Mouse (Mus musculus) ES-E14 (cell line): ENCODE measurements at regions not wholly inside any gene's neighbourhood (a gene's known extent, or its start where the extent isn't known, plus 50 kb on each side); places are given as distances from the start of the nearest gene placed in this dataset.

Experiments
- DNase-seq: peaks from one replicate; pipeline ENCODE4 v3.0.0-alpha.2; 2013; ENCODE audit warnings: low read depth, low spot score
- H3K27ac ChIP-seq: 2 replicates; pipeline ENCODE4 v1.5.1; 2012; ENCODE audit warnings: low read depth, mild to moderate bottlenecking, low read length, moderate library complexity, mixed read lengths; ENCODE audit not compliant: poor library complexity, insufficient read depth, severe bottlenecking
- H3K36me3 ChIP-seq: 2 replicates; pipeline ENCODE4 v1.6.1; 2012; ENCODE audit warnings: mild to moderate bottlenecking, low read length, moderate library complexity, mixed read lengths; ENCODE audit not compliant: control insufficient read depth, poor library complexity, insufficient read depth, severe bottlenecking
- H3K4me1 ChIP-seq, 2 experiments: fragments of 150-350 bp in 1 of 2; sonication (generic) in 1 of 2; 2 replicates each; pipeline ENCODE4 v1.6.1; 2012; ENCODE audit warnings: low read length in 2 of 2, mild to moderate bottlenecking in 1 of 2, mixed read lengths in 1 of 2; ENCODE audit not compliant: control insufficient read depth in 2 of 2, insufficient read depth in 2 of 2, poor library complexity in 1 of 2
- H3K4me3 ChIP-seq, 2 experiments: fragments of 150-350 bp in 1 of 2; sonication (generic) in 1 of 2; 2 replicates each; pipeline ENCODE4 v1.5.1; 2012; ENCODE audit warnings: low read length in 2 of 2, low read depth in 1 of 2, mild to moderate bottlenecking in 1 of 2, mixed read lengths in 1 of 2; ENCODE audit not compliant: insufficient read depth in 1 of 2, poor library complexity in 1 of 2, severe bottlenecking in 1 of 2
- H3K9ac ChIP-seq: 2 replicates; pipeline ENCODE4 v1.6.1; 2012; ENCODE audit warnings: low read depth, mild to moderate bottlenecking, low read length, mixed read lengths; ENCODE audit not compliant: poor library complexity, insufficient read depth, severe bottlenecking
- H3K9me3 ChIP-seq: fragments of 150-350 bp; sonication (generic); 2 replicates; pipeline ENCODE4 v1.6.1; 2012; ENCODE audit warnings: low read depth, mild to moderate bottlenecking, low read length; ENCODE audit not compliant: control insufficient read depth, insufficient read depth
- CHD2 ChIP-seq: IDR thresholded peaks from 2 replicates; pipeline ENCODE4 v1.6.1; 2014; ENCODE audit warnings: mild to moderate bottlenecking, low read depth, low read length, inconsistent platforms
- HCFC1 ChIP-seq: IDR thresholded peaks from 2 replicates; pipeline ENCODE4 v1.6.1; 2012; ENCODE audit warnings: low read length, inconsistent platforms, borderline replicate concordance; ENCODE audit not compliant: insufficient read depth
- MAFK ChIP-seq: IDR thresholded peaks from 2 replicates; pipeline ENCODE4 v1.6.1; 2014; ENCODE audit warnings: mild to moderate bottlenecking, low read depth, low read length, inconsistent platforms; ENCODE audit not compliant: insufficient read depth
- ZC3H11A ChIP-seq: IDR thresholded peaks from 2 replicates; pipeline ENCODE4 v1.6.1; 2012; ENCODE audit warnings: low read depth, mild to moderate bottlenecking, inconsistent platforms, low read length, borderline replicate concordance
- ZNF384 ChIP-seq: IDR thresholded peaks from 2 replicates; pipeline ENCODE4 v1.6.1; 2012; ENCODE audit warnings: low read depth, low read length, inconsistent platforms
- in situ Hi-C, 2 experiments: fragments of 600-800 bp; cut with MboI; formaldehyde crosslinking; loops; one replicate each; pipeline ENCODE4 v1.15.1; 2025; ENCODE audit warnings: low sequenced_read_pairs in 2 of 2, inconsistent platforms in 1 of 2; ENCODE audit not compliant: unreplicated experiment in 2 of 2

- DNase-seq, result no peak
- H3K36me3 ChIP-seq, result no peaks in the 10 kb centered on the region
- TF ChIP-seq ZNF384 (no peak), HCFC1 (no peak), ZC3H11A (no peak), MAFK (no peak), CHD2 (no peak)
- no peak overlapping the region for H3K4me3 ChIP-seq
- in situ Hi-C loops, result no loop called here
- no peak overlapping the region for H3K9ac ChIP-seq
- no peak overlapping the region for H3K27ac ChIP-seq
- H3K4me1 ChIP-seq, result no peaks in the 10 kb centered on the region
- H3K9me3 ChIP-seq, result no peaks in the 10 kb centered on the region
Observed at GRCm38 (mm10) chr2:131711886-131712285, 147.7 kb downstream of the Erv3 start.

- in situ Hi-C loops, result no loop called here
- Histone ChIP-seq H3K9ac (no peak overlapping the region), H3K36me3 (no peaks in the 10 kb centered on the region), H3K4me1 (no peaks in the 10 kb centered on the region), H3K27ac (no peak overlapping the region), H3K9me3 (no peaks in the 10 kb centered on the region), H3K4me3 (no peak overlapping the region)
- TF ChIP-seq ZC3H11A (no peak), ZNF384 (no peak), CHD2 (no peak), MAFK (no peak), HCFC1 (no peak)
- no peak for DNase-seq
Observed at GRCm38 (mm10) chr2:131706565-131706964, 144.5 kb upstream of the Adra1d start.

GRCm38 (mm10) chr2:131704406-131704805 lies 142.3 kb upstream of the Adra1d start:
- no peak overlapping the region for H3K27ac ChIP-seq
- no peaks in the 10 kb centered on the region for H3K4me1 ChIP-seq
- TF ChIP-seq ZC3H11A (no peak), MAFK (no peak), ZNF384 (no peak), HCFC1 (no peak), CHD2 (no peak)
- no peaks in the 10 kb centered on the region for H3K36me3 ChIP-seq
- H3K4me3 ChIP-seq, result no peak overlapping the region
- no peaks in the 10 kb centered on the region for H3K9me3 ChIP-seq
- no peak overlapping the region for H3K9ac ChIP-seq
- DNase-seq, result no peak
- in situ Hi-C loops, result no loop called here

GRCm38 (mm10) chr2:131702146-131702545 lies 140.1 kb upstream of the Adra1d start:
- Histone ChIP-seq H3K4me3 (no peak overlapping the region), H3K9me3 (no peaks in the 10 kb centered on the region), H3K9ac (no peak overlapping the region), H3K27ac (no peak overlapping the region), H3K36me3 (no peaks in the 10 kb centered on the region), H3K4me1 (no peaks in the 10 kb centered on the region)
- TF ChIP-seq ZNF384, result no peak
- no peak for TF ChIP-seq CHD2
- TF ChIP-seq MAFK, result no peak
- TF ChIP-seq ZC3H11A, result no peak
- TF ChIP-seq HCFC1, result no peak
- in situ Hi-C loops, result no loop called here
- DNase-seq, result no peak

GRCm38 (mm10) chr2:131699798-131700197 lies 137.7 kb upstream of the Adra1d start:
- Histone ChIP-seq H3K4me1 (no peaks in the 10 kb centered on the region), H3K9me3 (no peaks in the 10 kb centered on the region), H3K4me3 (no peak overlapping the region), H3K9ac (no peak overlapping the region), H3K36me3 (no peaks in the 10 kb centered on the region), H3K27ac (no peak overlapping the region)
- no peak for DNase-seq
- in situ Hi-C loops, result no loop called here
- TF ChIP-seq ZC3H11A, result no peak
- TF ChIP-seq CHD2, result no peak
- no peak for TF ChIP-seq HCFC1
- no peak for TF ChIP-seq ZNF384
- TF ChIP-seq MAFK, result no peak
